Mouse (Mus musculus) layer of hippocampus, adult 9-10 months (tissue): Measurements from ENCODE around the gene Enpp3.

Source experiments
- DNase-seq: peaks from one replicate; pipeline ENCODE4 v3.0.0; 2022; ENCODE audit warnings: low spot score

Gene Enpp3

GRCm38 (mm10) chr10:24763257-24763656, 79.4 kb downstream of the Enpp3 start:
- no peak for DNase-seq

DNA sequence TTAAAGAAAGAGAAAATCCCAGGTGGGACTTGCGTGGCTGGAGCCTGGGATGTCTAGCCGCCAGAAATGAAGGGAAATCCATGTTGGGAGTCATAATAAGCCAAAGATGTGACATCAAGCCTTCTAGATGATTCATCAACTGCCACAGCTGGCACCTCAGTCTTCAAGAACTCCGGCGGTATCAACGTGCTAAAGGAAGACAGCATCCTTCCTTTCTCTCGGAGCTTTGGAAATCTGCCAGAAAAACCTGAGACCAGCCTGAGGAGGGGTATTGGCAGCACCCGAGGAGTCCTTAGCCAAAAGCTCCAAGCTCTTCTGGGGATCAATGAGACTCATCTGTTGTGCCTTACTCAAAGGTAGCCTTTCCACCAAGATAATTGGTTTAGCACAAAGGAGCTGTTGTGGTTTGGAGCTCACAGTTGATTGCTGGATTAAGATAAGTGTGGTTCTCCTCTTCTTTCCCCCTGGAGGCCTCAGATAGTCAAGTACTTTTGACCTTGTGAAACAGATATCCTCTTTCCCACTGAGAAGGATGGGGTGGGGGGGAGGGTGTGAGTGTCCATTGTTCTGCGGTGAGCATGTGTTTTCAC, 84.2 kb downstream of the Enpp3 start:
- DNase-seq: no peak

- no peak for DNase-seq
These were observed 87.6 kb downstream of the Enpp3 start for GRCm38 (mm10) chr10:24754874-24755540.

GRCm38 (mm10) chr10:24754251-24754835, 88.3 kb downstream of the Enpp3 start:
- DNase-seq: no peak

DNA sequence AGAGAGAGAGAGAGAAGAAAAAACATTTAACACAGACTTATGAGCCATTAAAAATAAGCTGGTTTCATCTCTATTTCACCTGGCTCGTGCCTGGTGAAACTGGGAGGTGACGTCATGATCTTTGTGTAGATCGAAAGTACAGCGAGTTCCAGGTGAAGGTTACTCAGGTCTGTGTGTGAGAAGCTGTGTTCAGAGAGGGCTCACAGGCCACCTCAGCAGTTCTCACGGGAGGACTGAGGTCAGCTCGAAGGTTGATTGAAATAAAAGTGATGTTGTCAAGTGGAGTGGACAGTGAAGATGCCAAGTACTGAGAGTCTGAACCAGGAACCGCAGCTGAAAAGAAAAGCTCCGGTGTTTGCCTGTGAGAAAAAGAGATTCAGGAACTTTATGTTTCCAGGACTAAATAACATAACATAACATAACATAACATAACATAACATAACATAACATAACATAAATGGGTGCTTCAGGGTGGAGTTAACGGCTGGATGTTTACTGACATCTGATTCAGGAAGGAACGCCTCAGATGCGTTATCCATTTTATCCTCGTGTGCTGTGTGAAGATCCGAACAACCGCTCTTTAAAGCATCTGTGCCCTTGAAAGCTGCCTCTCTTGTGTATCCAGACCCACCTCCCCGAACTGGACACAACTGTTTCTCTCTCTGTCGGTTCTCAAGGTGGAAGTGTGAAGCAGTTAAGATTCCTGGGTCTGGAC, 88.9 kb downstream of the Enpp3 start:
- DNase-seq: no peak

DNA sequence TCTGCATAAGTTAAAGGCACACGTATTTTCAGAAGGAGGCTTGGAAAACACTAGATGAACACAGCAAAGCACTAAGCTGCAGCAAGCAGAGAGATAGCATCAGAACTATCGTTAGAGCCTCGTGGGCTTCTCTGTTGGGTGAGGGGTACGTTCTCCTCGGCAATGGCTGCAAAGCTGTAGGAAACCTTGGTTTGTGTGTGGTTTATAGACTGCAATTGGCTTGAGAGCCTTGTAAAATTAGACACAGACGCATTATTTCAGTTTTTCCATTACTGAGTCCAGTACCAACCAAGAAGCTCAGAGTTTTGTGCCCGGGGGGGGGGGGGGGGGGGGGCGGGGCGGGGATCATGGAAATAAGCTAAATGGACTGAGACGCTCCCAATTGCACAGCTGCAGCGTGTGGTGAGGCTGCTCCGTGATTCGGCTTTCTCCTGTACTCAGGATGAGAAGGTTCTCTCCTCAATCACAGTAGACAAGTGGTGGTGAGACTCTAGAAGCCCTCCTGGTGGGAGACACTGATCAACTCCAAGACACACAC, 99.6 kb downstream of the Enpp3 start:
- no peak for DNase-seq

- DNase-seq: no peak
These were observed 101.1 kb downstream of the Enpp3 start for GRCm38 (mm10) chr10:24741229-24742198.

DNA sequence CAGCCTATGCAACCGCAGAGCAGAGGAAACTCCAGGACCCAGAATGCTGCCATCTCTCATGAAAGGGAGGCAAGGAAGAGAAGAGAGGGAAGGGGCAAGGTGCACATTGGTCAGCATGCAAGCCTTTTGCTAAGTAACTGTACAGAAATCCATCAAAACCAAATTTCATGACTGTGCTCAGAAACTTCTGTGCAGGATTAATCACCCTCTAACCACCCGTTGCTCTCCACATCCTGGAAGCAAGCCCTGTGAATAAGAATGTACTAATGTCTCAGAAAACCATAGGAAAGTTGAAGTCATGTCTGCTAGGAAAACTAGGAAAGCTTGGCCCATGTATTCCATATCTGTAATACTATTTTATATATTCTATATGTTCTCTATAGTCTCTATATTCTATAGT, 103.5 kb downstream of the Enpp3 start:
- no peak for DNase-seq

DNA sequence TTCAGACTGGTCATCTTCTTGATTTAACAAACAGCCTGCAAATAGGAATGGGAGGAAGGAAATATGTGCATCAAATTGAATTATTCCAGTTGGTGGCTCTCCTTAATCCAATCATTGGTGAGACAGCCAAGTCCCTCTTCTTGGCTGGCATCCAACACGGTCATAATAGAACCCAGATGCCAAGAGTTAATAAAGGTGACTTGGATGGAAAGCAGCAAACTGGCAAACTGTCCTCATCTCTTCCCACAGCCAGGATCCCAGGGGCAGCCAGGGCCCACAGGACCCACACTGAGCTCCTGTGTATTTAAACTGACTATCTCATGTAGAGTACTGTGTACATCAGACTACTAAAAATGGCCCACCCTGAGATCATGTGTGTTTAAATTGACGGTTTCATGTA, 104.2 kb downstream of the Enpp3 start:
- DNase-seq: no peak

- no peak for DNase-seq
These were observed 107.4 kb downstream of the Enpp3 start for GRCm38 (mm10) chr10:24735027-24735777.

DNA sequence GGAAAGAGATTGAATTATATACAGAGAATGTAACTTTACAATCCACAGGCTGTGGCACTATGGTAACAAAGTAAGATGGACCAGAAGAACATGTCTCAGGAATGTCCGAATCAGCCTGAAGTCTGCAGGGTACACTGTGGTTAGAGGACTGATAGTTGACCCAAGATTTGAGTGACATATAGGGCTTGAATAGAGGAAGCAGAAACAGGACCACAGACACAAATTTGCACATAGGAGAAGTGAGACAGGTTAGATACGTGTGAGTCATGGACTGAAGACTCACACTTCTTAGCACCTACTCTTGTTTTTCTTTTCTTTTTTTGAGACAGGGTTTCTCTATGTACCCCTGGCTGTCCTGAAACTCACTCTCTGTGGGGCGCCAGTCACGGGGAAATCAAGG, 115.1 kb downstream of the Enpp3 start:
- DNase-seq: no peak

- no peak for DNase-seq
These were observed 117.4 kb downstream of the Enpp3 start for GRCm38 (mm10) chr10:24725197-24725596.
